Mouse (Mus musculus) MEL (cell line): ENCODE measurements at regions not wholly inside any gene's neighbourhood (a gene's known extent, or its start where the extent isn't known, plus 50 kb on each side); places are given as distances from the start of the nearest gene placed in this dataset.

Source experiments
- CTCF ChIP-seq, 3 experiments: IDR thresholded peaks in 2 of 3; conservative IDR thresholded peaks in 1 of 3; 2 replicates each; pipeline ENCODE4 v1.5.1; 2011 to 2012; ENCODE audit warnings: low read length in 3 of 3, low read depth in 2 of 3, mild to moderate bottlenecking in 2 of 3, improper control_type of control experiment in 1 of 3, inconsistent platforms in 1 of 3, mixed read lengths in 1 of 3, moderate library complexity in 1 of 3; ENCODE audit not compliant: control insufficient read depth in 1 of 3, insufficient read depth in 1 of 3, poor library complexity in 1 of 3, severe bottlenecking in 1 of 3
- EP300 ChIP-seq, 2 experiments: IDR thresholded peaks; 2 replicates each; pipeline ENCODE4 v1.6.1; 2011; ENCODE audit warnings: improper control_type of control experiment in 2 of 2, low read length in 2 of 2, low read depth in 1 of 2, mild to moderate bottlenecking in 1 of 2
- POLR2A ChIP-seq, 2 experiments: IDR thresholded peaks; 2 replicates each; pipeline ENCODE4 v1.6.1; 2011 to 2012; ENCODE audit warnings: low read length in 2 of 2, mild to moderate bottlenecking in 2 of 2, control low read depth in 1 of 2, improper control_type of control experiment in 1 of 2, low read depth in 1 of 2, moderate library complexity in 1 of 2; ENCODE audit not compliant: control insufficient read depth in 1 of 2, insufficient read depth in 1 of 2, poor library complexity in 1 of 2

- TF ChIP-seq POLR2A (IDR thresholded peaks at IDR 0.05; ENCODE audit: control insufficient read depth in 1 of 2, insufficient read depth in 1 of 2, low read depth in 1 of 2, low read length in 2 of 2, poor library complexity in 1 of 2) (no peak), CTCF (IDR thresholded peaks at IDR 0.05 in 2 of 3, conservative IDR thresholded peaks at IDR 0.05 in 1 of 3; ENCODE audit: control insufficient read depth in 1 of 3, insufficient read depth in 1 of 3, low read depth in 2 of 3, low read length in 3 of 3, poor library complexity in 1 of 3, severe bottlenecking in 1 of 3) (no peak), EP300 (IDR thresholded peaks at IDR 0.05; ENCODE audit: low read depth in 1 of 2, low read length in 2 of 2) (no peak)
Measured at GRCm38 (mm10) chr1:143939511-143939910, 64.5 kb downstream of the Rgs2 start.
